Mouse (Mus musculus) midbrain, embryonic 15.5 days (tissue): ENCODE results near the gene Dnajc13. TPM values are rescaled to one million over a fixed set of nuclear protein-coding genes. Genes with fewer than 3 reads are reported as not detected.

ENCODE experiments used
- ATAC-seq: fragments of 200-750 bp; cut with Nextera tagmentation; replicated peaks from 2 replicates; pipeline ENCODE4 v1.8.0; 2017; ENCODE audit warnings: moderate TSS enrichment
- H3K27ac ChIP-seq: fragments of 300-500 bp; sonication (generic); 2 replicates; pipeline ENCODE4 v1.5.1; 2015; ENCODE audit warnings: mild to moderate bottlenecking, inconsistent platforms
- H3K27me3 ChIP-seq: fragments of 300-500 bp; sonication (generic); replicated peaks from 2 replicates; pipeline ENCODE4 v1.6.1; 2015; ENCODE audit warnings: inconsistent platforms
- H3K36me3 ChIP-seq: fragments of 300-500 bp; sonication (generic); replicated peaks from 2 replicates; pipeline ENCODE4 v1.6.1; 2015; ENCODE audit warnings: inconsistent platforms
- H3K4me1 ChIP-seq: fragments of 300-500 bp; sonication (generic); 2 replicates; pipeline ENCODE4 v1.6.1; 2015; ENCODE audit warnings: inconsistent platforms
- H3K4me2 ChIP-seq: fragments of 300-500 bp; sonication (generic); 2 replicates; pipeline ENCODE4 v1.6.1; 2015; ENCODE audit warnings: inconsistent platforms, mild to moderate bottlenecking, moderate library complexity
- H3K4me3 ChIP-seq: fragments of 300-500 bp; sonication (generic); 2 replicates; pipeline ENCODE4 v1.5.1; 2015; ENCODE audit warnings: mild to moderate bottlenecking, inconsistent platforms
- H3K9ac ChIP-seq: fragments of 300-500 bp; sonication (generic); 2 replicates; pipeline ENCODE4 v1.6.1; 2015; ENCODE audit warnings: mild to moderate bottlenecking, inconsistent platforms
- H3K9me3 ChIP-seq: fragments of 300-500 bp; sonication (generic); 2 replicates; pipeline ENCODE4 v1.6.1; 2016; ENCODE audit warnings: inconsistent platforms
- WGBS: fragments of 180-500 bp; shearing (Covaris S2); methylation state at CpG from one replicate; pipeline ENCODE4 v1.1.7; 2015; ENCODE audit warnings: mixed read lengths; 5-methylcytosine and 5-hydroxymethylcytosine counted together
- polyA plus RNA-seq: library from polyadenylated mRNA; unstranded; fragments of >200 nt; fragmentation: Nextera tagmentation; extraction: Ambion mirVana; gene quantifications from 2 replicates; pipeline ENCODE4 v1.2.1, GENCODE M21; 2015

Gene Dnajc13
- polyA plus RNA-seq, 1 experiment from 2014 or later: 20.5 TPM

DNA sequence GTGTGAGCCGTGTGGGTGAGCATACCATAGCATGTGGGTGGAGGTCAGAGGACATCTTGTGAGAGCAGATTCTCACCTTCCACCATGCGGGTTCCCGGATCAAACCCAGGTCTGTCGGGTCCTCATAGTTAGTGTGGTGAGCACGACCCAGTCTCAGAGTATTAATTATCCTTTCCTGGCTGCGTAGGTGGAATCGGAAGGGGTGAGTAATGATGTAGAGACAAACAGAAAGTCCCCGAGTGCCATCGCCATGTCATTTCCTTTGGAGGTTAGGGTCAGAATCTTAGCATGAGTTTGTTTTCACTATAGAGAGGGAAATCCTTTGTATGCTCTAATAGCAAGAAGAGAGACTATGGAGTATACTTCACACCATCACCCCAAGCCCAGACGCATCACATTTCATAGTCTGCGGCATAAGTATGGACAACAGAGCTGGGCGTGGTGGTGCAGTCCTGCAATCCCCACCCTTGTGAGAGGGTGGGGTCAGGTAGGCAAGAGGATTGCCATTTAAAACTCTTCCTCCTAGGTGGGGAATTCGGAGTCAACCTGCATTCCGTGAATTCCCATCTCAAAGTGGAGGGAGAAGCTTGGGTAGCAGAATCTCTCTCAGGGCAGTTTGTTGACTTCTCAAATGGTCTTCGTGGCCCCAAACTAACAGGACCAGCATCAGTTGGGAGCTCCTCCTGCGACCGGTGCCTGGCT is 12.5 kb upstream of the Dnajc13 start:
- no peaks in the 10 kb centered on the region for H3K36me3 ChIP-seq
- no peaks in the 10 kb centered on the region for H3K9me3 ChIP-seq
- no peak overlapping the region for H3K27ac ChIP-seq
- H3K27me3 ChIP-seq: no peaks in the 10 kb centered on the region
- no peak overlapping the region for H3K9ac ChIP-seq
- no peak overlapping the region for H3K4me2 ChIP-seq
- H3K4me3 ChIP-seq: no peak overlapping the region
- WGBS: 87% methylated on average over 17 of the region's 17 CpGs
- no peak for ATAC-seq
- no peaks in the 10 kb centered on the region for H3K4me1 ChIP-seq

GRCm38 (mm10) chr9:104272057-104272456 is 9.3 kb upstream of the Dnajc13 start:
- Histone ChIP-seq H3K9ac (no peak overlapping the region), H3K36me3 (no peaks in the 10 kb centered on the region), H3K4me1 (no peaks in the 10 kb centered on the region), H3K4me3 (no peak overlapping the region), H3K27ac (no peak overlapping the region), H3K9me3 (no peaks in the 10 kb centered on the region), H3K27me3 (no peaks in the 10 kb centered on the region), H3K4me2 (no peak overlapping the region)
- no peak for ATAC-seq
- 79% methylated on average over 4 of the region's 4 CpGs for WGBS

- no peaks in the 10 kb centered on the region for H3K4me1 ChIP-seq
- no peaks in the 10 kb centered on the region for H3K9me3 ChIP-seq
- no peak overlapping the region for H3K4me3 ChIP-seq
- H3K27ac ChIP-seq: no peak overlapping the region
- WGBS: 73% methylated on average over 4 of the region's 4 CpGs
- no peaks in the 10 kb centered on the region for H3K27me3 ChIP-seq
- no peak for ATAC-seq
- H3K36me3 ChIP-seq: no peaks in the 10 kb centered on the region
- no peak overlapping the region for H3K9ac ChIP-seq
- no peak overlapping the region for H3K4me2 ChIP-seq
These were observed 8.9 kb upstream of the Dnajc13 start for GRCm38 (mm10) chr9:104271642-104272041.

DNA sequence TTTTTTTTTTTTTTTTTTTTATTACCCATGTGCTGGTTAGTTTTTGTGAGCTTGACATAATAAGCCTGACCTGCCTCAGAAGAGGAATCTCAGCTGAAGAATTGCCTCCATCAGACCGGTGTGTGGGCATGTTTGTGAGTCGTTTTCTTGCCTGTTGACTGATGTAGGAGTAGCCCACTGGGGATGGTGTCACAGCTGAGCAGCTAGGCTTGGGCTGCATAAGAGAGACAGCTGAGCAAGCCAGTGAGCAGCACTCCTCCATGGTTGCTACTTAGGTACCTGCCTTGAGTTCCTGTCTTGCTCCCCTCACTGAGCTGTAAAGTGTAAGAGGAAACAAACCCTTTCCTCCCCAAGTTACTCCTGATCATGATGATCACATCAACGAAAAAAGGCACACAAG is 7.2 kb upstream of the Dnajc13 start:
- no peak for ATAC-seq
- H3K27me3 ChIP-seq: no peaks in the 10 kb centered on the region
- H3K27ac ChIP-seq: no peak overlapping the region
- no peak overlapping the region for H3K4me3 ChIP-seq
- WGBS: 74% methylated on average over 3 of the region's 3 CpGs
- H3K9ac ChIP-seq: no peak overlapping the region
- no peaks in the 10 kb centered on the region for H3K36me3 ChIP-seq
- no peaks in the 10 kb centered on the region for H3K4me1 ChIP-seq
- H3K9me3 ChIP-seq: no peaks in the 10 kb centered on the region
- H3K4me2 ChIP-seq: no peak overlapping the region

GRCm38 (mm10) chr9:104269349-104269871 is 6.7 kb upstream of the Dnajc13 start:
- H3K36me3 ChIP-seq: no peaks in the 10 kb centered on the region
- H3K9ac ChIP-seq: no peak overlapping the region
- H3K4me1 ChIP-seq: no peaks in the 10 kb centered on the region
- ATAC-seq: no peak
- H3K9me3 ChIP-seq: no peaks in the 10 kb centered on the region
- H3K27me3 ChIP-seq: no peaks in the 10 kb centered on the region
- no peak overlapping the region for H3K4me3 ChIP-seq
- H3K4me2 ChIP-seq: no peak overlapping the region
- no peak overlapping the region for H3K27ac ChIP-seq
- WGBS: 29% methylated on average over 10 of the region's 10 CpGs

- no peak overlapping the region for H3K27ac ChIP-seq
- H3K27me3 ChIP-seq: no peaks in the 10 kb centered on the region
- no peak overlapping the region for H3K4me2 ChIP-seq
- no peaks in the 10 kb centered on the region for H3K36me3 ChIP-seq
- ATAC-seq: no peak
- H3K4me3 ChIP-seq: no peak overlapping the region
- H3K9ac ChIP-seq: no peak overlapping the region
- 68% methylated on average over 2 of the region's 2 CpGs for WGBS
- peaks cover 25% of the 10 kb centered on the region for H3K4me1 ChIP-seq
- no peaks in the 10 kb centered on the region for H3K9me3 ChIP-seq
These were observed 1.8 kb upstream of the Dnajc13 start for GRCm38 (mm10) chr9:104264567-104264966.

DNA sequence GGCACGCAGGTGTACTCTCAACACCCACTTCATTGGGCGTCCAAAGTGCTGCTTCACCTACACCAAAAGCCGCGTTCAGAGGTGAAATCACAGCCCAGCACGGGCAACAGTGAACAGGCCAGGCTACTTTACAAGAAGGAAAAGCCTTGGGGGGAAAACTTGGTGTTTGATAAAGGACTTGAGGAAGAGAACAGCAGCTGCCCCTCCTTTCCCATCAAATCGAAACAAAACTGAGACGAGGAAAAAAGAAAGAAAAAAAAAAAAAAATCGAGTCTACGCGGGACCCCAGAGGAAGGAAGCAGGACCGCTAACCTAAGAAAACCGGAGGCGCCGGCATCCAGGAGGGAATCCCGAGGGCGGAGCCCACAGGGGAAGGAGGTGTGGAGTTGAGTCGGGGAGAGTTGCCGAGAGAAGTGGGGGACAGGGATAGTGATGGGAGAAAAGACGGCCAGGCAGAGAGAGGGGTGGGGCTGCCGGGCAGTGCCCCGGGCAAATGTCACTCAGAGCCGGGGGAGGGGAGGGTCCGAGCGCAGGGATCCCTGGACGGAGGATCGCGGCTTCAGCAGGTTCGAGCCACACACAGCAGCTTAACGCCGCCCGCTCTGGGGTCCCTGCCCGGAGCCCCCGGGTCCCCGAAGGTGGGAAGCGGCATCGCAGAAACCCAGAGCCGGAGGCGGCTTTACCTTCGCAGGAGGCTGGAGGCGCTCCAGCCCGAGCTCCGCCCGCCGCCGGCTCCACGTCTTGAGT is 541 bp downstream of the Dnajc13 start:
- under 1% methylated on average over 46 of the region's 46 CpGs for WGBS
- Histone ChIP-seq H3K36me3 (no peaks in the 10 kb centered on the region), H3K4me3 (peak overlapping the region; percentile 90), H3K27ac (peak overlapping the region; percentile 88), H3K9ac (peak overlapping the region; percentile 83), H3K27me3 (no peaks in the 10 kb centered on the region), H3K9me3 (no peaks in the 10 kb centered on the region), H3K4me1 (peaks cover 28% of the 10 kb centered on the region), H3K4me2 (peak overlapping the region; percentile 84)
- peak; percentile 70 for ATAC-seq

DNA sequence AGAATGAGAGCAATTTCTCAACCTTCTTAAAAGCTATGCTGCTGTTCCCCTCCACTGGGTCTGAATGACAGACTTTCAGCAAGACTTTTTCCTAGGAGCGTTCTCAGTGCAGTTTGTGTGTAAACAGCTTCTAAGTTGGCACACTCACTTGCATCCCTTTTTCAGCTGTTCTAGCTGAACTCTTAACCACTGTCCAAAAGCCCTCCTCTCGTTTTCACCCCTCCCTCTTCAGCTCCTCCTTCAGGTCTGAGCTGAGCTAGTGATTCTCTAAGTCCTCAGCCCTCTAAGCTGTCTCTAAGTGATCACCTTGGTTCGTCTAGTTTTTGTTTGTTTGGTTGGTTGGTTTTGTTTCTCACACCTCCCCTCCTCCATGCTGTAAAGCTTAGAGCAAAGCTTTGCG is 2.4 kb downstream of the Dnajc13 start:
- Histone ChIP-seq H3K27me3 (no peaks in the 10 kb centered on the region), H3K4me3 (no peak overlapping the region), H3K9me3 (no peaks in the 10 kb centered on the region), H3K9ac (no peak overlapping the region), H3K36me3 (no peaks in the 10 kb centered on the region), H3K27ac (no peak overlapping the region), H3K4me1 (peaks cover 31% of the 10 kb centered on the region), H3K4me2 (no peak overlapping the region)
- 45% methylated on average over 4 of the region's 4 CpGs for WGBS
- no peak for ATAC-seq

- 70% methylated on average over 2 of the region's 2 CpGs for WGBS
- H3K4me2 ChIP-seq: no peak overlapping the region
- H3K27ac ChIP-seq: no peak overlapping the region
- H3K27me3 ChIP-seq: no peaks in the 10 kb centered on the region
- no peaks in the 10 kb centered on the region for H3K9me3 ChIP-seq
- H3K4me3 ChIP-seq: no peak overlapping the region
- H3K4me1 ChIP-seq: peaks cover 23% of the 10 kb centered on the region
- no peaks in the 10 kb centered on the region for H3K36me3 ChIP-seq
- no peak for ATAC-seq
- H3K9ac ChIP-seq: no peak overlapping the region
These were observed 6.6 kb downstream of the Dnajc13 start for GRCm38 (mm10) chr9:104256085-104256484.

- no peaks in the 10 kb centered on the region for H3K27me3 ChIP-seq
- no peak overlapping the region for H3K4me3 ChIP-seq
- H3K9ac ChIP-seq: no peak overlapping the region
- ATAC-seq: no peak
- H3K4me1 ChIP-seq: peaks cover 8% of the 10 kb centered on the region
- no peaks in the 10 kb centered on the region for H3K36me3 ChIP-seq
- WGBS: 72% methylated on average over 9 of the region's 9 CpGs
- no peaks in the 10 kb centered on the region for H3K9me3 ChIP-seq
- no peak overlapping the region for H3K4me2 ChIP-seq
- no peak overlapping the region for H3K27ac ChIP-seq
These were observed 8.1 kb downstream of the Dnajc13 start for GRCm38 (mm10) chr9:104254408-104255180.

DNA sequence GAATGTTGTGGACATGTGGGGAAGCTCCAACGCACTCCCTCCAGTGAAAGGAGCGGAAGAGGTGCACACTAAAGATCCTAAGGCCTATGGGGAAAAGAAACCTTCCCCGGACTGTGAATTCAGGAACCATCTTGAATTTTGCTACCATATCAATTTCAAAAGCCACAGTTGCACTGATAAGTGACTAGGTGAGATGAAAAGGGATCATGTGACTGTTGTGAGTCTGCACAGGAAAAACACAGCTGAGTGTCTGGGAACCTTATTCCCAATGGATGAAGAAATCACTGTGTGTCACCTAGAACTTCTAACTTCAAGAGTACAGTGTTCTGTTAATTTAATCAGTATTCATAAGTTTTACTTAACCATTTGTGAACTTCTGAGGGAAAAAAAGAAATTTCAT is 10.1 kb downstream of the Dnajc13 start:
- H3K4me1 ChIP-seq: peaks cover 4% of the 10 kb centered on the region; the same call in 1 of the 2 replicates
- no peaks in the 10 kb centered on the region for H3K36me3 ChIP-seq
- no peak overlapping the region for H3K4me2 ChIP-seq
- H3K9me3 ChIP-seq: no peaks in the 10 kb centered on the region
- H3K9ac ChIP-seq: no peak overlapping the region
- 99% methylated on average over 3 of the region's 3 CpGs for WGBS
- no peak overlapping the region for H3K4me3 ChIP-seq
- H3K27me3 ChIP-seq: no peaks in the 10 kb centered on the region
- H3K27ac ChIP-seq: no peak overlapping the region
- ATAC-seq: no peak

- no peaks in the 10 kb centered on the region for H3K36me3 ChIP-seq
- ATAC-seq: no peak
- H3K4me1 ChIP-seq: peaks cover 4% of the 10 kb centered on the region; the same call in 1 of the 2 replicates
- H3K4me2 ChIP-seq: no peak overlapping the region
- no peak overlapping the region for H3K27ac ChIP-seq
- H3K4me3 ChIP-seq: no peak overlapping the region
- no peaks in the 10 kb centered on the region for H3K9me3 ChIP-seq
- no peak overlapping the region for H3K9ac ChIP-seq
- 82% methylated on average over 4 of the region's 4 CpGs for WGBS
- no peaks in the 10 kb centered on the region for H3K27me3 ChIP-seq
These were observed 11.0 kb downstream of the Dnajc13 start for GRCm38 (mm10) chr9:104251687-104252086.
